Mouse (Mus musculus): ENCODE results near the gene Agfg1.

GRCm38 (mm10) chr1:82803608-82804007, 35.7 kb upstream of the Agfg1 start:
- TF ChIP-seq CEBPB (IDR thresholded peaks at IDR 0.05; ENCODE audit: insufficient read depth, poor library complexity, severe bottlenecking) (no peak), MAX (IDR thresholded peaks at IDR 0.05; ENCODE audit: low read depth) (no peak), POLR2AphosphoS2 (IDR thresholded peaks at IDR 0.05; ENCODE audit: insufficient read length, low read depth) (no peak), MYOG (IDR thresholded peaks at IDR 0.05; ENCODE audit: control insufficient read depth in 1 of 3, insufficient read depth in 1 of 3, insufficient read length in 2 of 3, low read depth in 2 of 3) (no peak), POLR2A (IDR thresholded peaks at IDR 0.05; ENCODE audit: insufficient read length, low read depth) (no peak), SRF (IDR thresholded peaks at IDR 0.05; ENCODE audit: control insufficient read depth, insufficient read length, low read depth) (no peak), TCF3 (IDR thresholded peaks at IDR 0.05; ENCODE audit: insufficient read length, low read depth) (no peak), MYOD1 (IDR thresholded peaks at IDR 0.05; ENCODE audit: control insufficient read depth in 1 of 3, insufficient read length in 2 of 3, low read depth in 2 of 3) (no peak), TCF12 (IDR thresholded peaks at IDR 0.05; ENCODE audit: insufficient read depth, poor library complexity, severe bottlenecking) (no peak), USF1 (IDR thresholded peaks at IDR 0.05; ENCODE audit: low read depth) (no peak)

All from myocyte (in vitro differentiated cells).